28 mouse cellular contexts compared by ENCODE assay signal in genomic region chr11:88436596-88436995, GRCm38 (mm10).
A peak's percentile ranks its signal among the peaks of the same experiment; 100 is the strongest.
DNase-seq lines count a peak whose midpoint lies in the region; ATAC-seq lines count a peak whose summit lies in the region.
"Had no signal": no experiment of that assay in that cellular context is flagged by ENCODE, and none has a peak within 500 bp of the region (broad histone marks: within the 10 kb centered on the region; RNA-seq: fewer than 3 reads in every experiment).

No protein-coding gene starts in this region.

- H3K9me3 ChIP-seq in hindbrain, embryonic 14.5 days (ENCODE audit: control insufficient read depth, low read length): no peaks in the 10 kb centered on the region
- no peaks in the 10 kb centered on the region for H3K9me3 ChIP-seq in hindbrain, embryonic 12.5 days (replicated peaks)
- no peaks in the 10 kb centered on the region for H3K9me3 ChIP-seq in midbrain, embryonic 13.5 days
- H3K9me3 ChIP-seq: embryonic facial prominence, embryonic 10.5 days; embryonic facial prominence, embryonic 15.5 days; forebrain, embryonic 12.5 days; heart, embryonic 12.5 days; intestine, embryonic 15.5 days; liver, embryonic 12.5 days had no signal

- WGBS in hindbrain, embryonic 14.5 days: 56% methylated on average over 2 of the region's 2 CpGs
- WGBS in hindbrain, embryonic 12.5 days: 84% methylated on average over 2 of the region's 2 CpGs
- 38% methylated on average over 2 of the region's 2 CpGs for WGBS in midbrain, embryonic 13.5 days

- H3K9ac ChIP-seq in hindbrain, embryonic 14.5 days: no peak overlapping the region
- no peak overlapping the region for H3K9ac ChIP-seq in hindbrain, embryonic 12.5 days
- H3K9ac ChIP-seq in midbrain, embryonic 13.5 days (replicated peaks): peak overlapping the region; percentile 16; the same call in 1 of the 2 replicates
- H3K9ac ChIP-seq: embryonic facial prominence, embryonic 15.5 days; forebrain, embryonic 12.5 days; heart, embryonic 12.5 days; intestine, embryonic 15.5 days; liver, embryonic 12.5 days; liver, postnatal 0 days had no signal

- no peaks in the 10 kb centered on the region for H3K27me3 ChIP-seq in hindbrain, embryonic 14.5 days (ENCODE audit: control insufficient read depth, insufficient read depth, low read length)
- no peaks in the 10 kb centered on the region for H3K27me3 ChIP-seq in hindbrain, embryonic 12.5 days
- H3K27me3 ChIP-seq in midbrain, embryonic 13.5 days: no peaks in the 10 kb centered on the region
- H3K27me3 ChIP-seq: CH12.LX; embryonic facial prominence, embryonic 15.5 days; forebrain, embryonic 12.5 days; heart, embryonic 12.5 days; intestine, embryonic 15.5 days; liver, embryonic 12.5 days had no signal

- ATAC-seq in hindbrain, embryonic 14.5 days (ENCODE audit: low FRiP score): no peak
- no peak for ATAC-seq in hindbrain, embryonic 12.5 days (ENCODE audit: low FRiP score)
- ATAC-seq in midbrain, embryonic 13.5 days: no peak
- ATAC-seq: activated CD4-positive, CD25-positive, alpha-beta regulatory T cell, adult 4 months; intestine, embryonic 15.5 days; liver, embryonic 12.5 days; liver, postnatal 0 days had no signal

- H3K4me1 ChIP-seq in hindbrain, embryonic 14.5 days (replicated peaks; ENCODE audit: control insufficient read depth, insufficient read depth, low read length): peaks cover 54% of the 10 kb centered on the region
- H3K4me1 ChIP-seq in hindbrain, embryonic 12.5 days: peaks cover 61% of the 10 kb centered on the region
- peaks cover 64% of the 10 kb centered on the region for H3K4me1 ChIP-seq in midbrain, embryonic 13.5 days (replicated peaks)

- intact Hi-C loops in left cerebral cortex, postnatal 4 days (cut with DNase I): no loop called here
- intact Hi-C loops in heart, postnatal 10 days (cut with DNase I): no loop called here

- H3K36me3 ChIP-seq in hindbrain, embryonic 14.5 days (replicated peaks; ENCODE audit: control insufficient read depth, insufficient read depth): no peaks in the 10 kb centered on the region
- no peaks in the 10 kb centered on the region for H3K36me3 ChIP-seq in hindbrain, embryonic 12.5 days
- H3K36me3 ChIP-seq in midbrain, embryonic 13.5 days: no peaks in the 10 kb centered on the region
- H3K36me3 ChIP-seq: embryonic facial prominence, embryonic 15.5 days; forebrain, embryonic 12.5 days; heart, embryonic 12.5 days; intestine, embryonic 15.5 days; liver, embryonic 12.5 days had no signal

- H3K4me2 ChIP-seq in hindbrain, embryonic 14.5 days (replicated peaks): no peak overlapping the region
- no peak overlapping the region for H3K4me2 ChIP-seq in hindbrain, embryonic 12.5 days (replicated peaks)
- no peak overlapping the region for H3K4me2 ChIP-seq in midbrain, embryonic 13.5 days (replicated peaks)
- H3K4me2 ChIP-seq: embryonic facial prominence, embryonic 15.5 days; forebrain, embryonic 12.5 days; heart, embryonic 12.5 days; intestine, embryonic 15.5 days; liver, embryonic 12.5 days had no signal

- peak overlapping the region; percentile 51; the same call in 1 of the 2 replicates for H3K27ac ChIP-seq in hindbrain, embryonic 14.5 days
- H3K27ac ChIP-seq in hindbrain, embryonic 12.5 days: no peak overlapping the region
- 0 out of 2 replicates have a peak overlapping the region, but pooled peaks have one; percentile 26 for H3K27ac ChIP-seq in midbrain, embryonic 13.5 days
- H3K27ac ChIP-seq: embryonic facial prominence, embryonic 10.5 days; embryonic facial prominence, embryonic 15.5 days; forebrain, embryonic 12.5 days; heart, adult 2 months; intestine, embryonic 15.5 days; liver, embryonic 12.5 days had no signal

- no peak overlapping the region for H3K4me3 ChIP-seq in hindbrain, embryonic 14.5 days (replicated peaks; ENCODE audit: low read length)
- H3K4me3 ChIP-seq in hindbrain, embryonic 12.5 days: no peak overlapping the region
- no peak overlapping the region for H3K4me3 ChIP-seq in midbrain, embryonic 13.5 days (replicated peaks)
- H3K4me3 ChIP-seq: embryonic facial prominence, embryonic 10.5 days; embryonic facial prominence, embryonic 15.5 days; forebrain, embryonic 12.5 days; heart, adult 2 months; heart, embryonic 12.5 days; intestine, embryonic 15.5 days; liver, embryonic 12.5 days had no signal

- peak; percentile 53 to 71 for DNase-seq in cerebellum, postnatal 10 days
- DNase-seq in cerebellum, adult 18-20 months: no peak
- no peak for DNase-seq in hindbrain, embryonic 14.5 days (ENCODE audit: low spot score)
- DNase-seq in left cerebral cortex, postnatal 4 days: peak; percentile 57
- DNase-seq in left cerebral cortex, adult 11 months (ENCODE audit: low spot score): no peak
- DNase-seq in heart, postnatal 10 days: no peak
- DNase-seq: adrenal gland, adult 2 months; adrenal gland, postnatal 36 days; cerebellum, adult 2 months; cerebellum, postnatal 25 days; heart, adult 2 months; kidney, postnatal 14 days; layer of hippocampus, adult 9-11 months; liver, postnatal 0 days; lung, postnatal 36 days; retina, postnatal 1 day; spleen, adult 18-20 months; thymus, postnatal 14 days had no signal

Comparison
In these comparisons a context has a peak if more than half of its experiments do, and no peak if none do; other contexts are left out.
1. DNase-seq: peak in cerebellum, postnatal 10 days (2 of 2) and left cerebral cortex, postnatal 4 days (single experiment); none in cerebellum, adult 18-20 months (0 of 2), hindbrain, embryonic 14.5 days (single experiment), left cerebral cortex, adult 11 months (single experiment) and heart, postnatal 10 days (0 of 2).